14 mouse cellular contexts compared by ENCODE assay signal in genomic region chr2:4101370-4101769, GRCm38 (mm10).
A peak's percentile ranks its signal among the peaks of the same experiment; 100 is the strongest.
DNase-seq lines count a peak whose midpoint lies in the region; ATAC-seq lines count a peak whose summit lies in the region.
"Had no signal": no experiment of that assay in that cellular context is flagged by ENCODE, and none has a peak within 500 bp of the region (broad histone marks: within the 10 kb centered on the region; RNA-seq: fewer than 3 reads in every experiment).

No protein-coding gene starts in this region.

- DNase-seq in forebrain, embryonic 14.5 days (ENCODE audit: low spot score), result peak; percentile 79
- DNase-seq in midbrain, embryonic 10.5 days (ENCODE audit: low spot score), result no peak
- peak; percentile 51 for DNase-seq in left cerebral cortex, adult 11 months (ENCODE audit: low spot score)
- peak; percentile 31 for DNase-seq in right cerebral cortex, postnatal 25 days
- DNase-seq in adipocyte (ENCODE audit: low spot score), result no peak
- DNase-seq in gastrocnemius, adult 18-20 months (ENCODE audit: low spot score), result no peak
- DNase-seq: embryo, embryonic 11 days; thymus, adult 18-20 months had no signal

- no peak overlapping the region for H3K9ac ChIP-seq in forebrain, embryonic 14.5 days (ENCODE audit: low read length)
- no peak overlapping the region for H3K9ac ChIP-seq in forebrain, embryonic 12.5 days
- H3K9ac ChIP-seq in midbrain, embryonic 15.5 days, result no peak overlapping the region
- H3K9ac ChIP-seq: heart, embryonic 13.5 days had no signal

- peaks cover 25% of the 10 kb centered on the region for H3K4me1 ChIP-seq in forebrain, embryonic 14.5 days (ENCODE audit: control insufficient read depth, insufficient read depth, low read length)
- peaks cover 23% of the 10 kb centered on the region for H3K4me1 ChIP-seq in forebrain, embryonic 12.5 days
- peaks cover 34% of the 10 kb centered on the region for H3K4me1 ChIP-seq in midbrain, embryonic 15.5 days
- H3K4me1 ChIP-seq in midbrain, embryonic 10.5 days, result peaks cover 15% of the 10 kb centered on the region
- H3K4me1 ChIP-seq: heart, embryonic 13.5 days had no signal

- 30% methylated on average over 2 of the region's 2 CpGs for WGBS in forebrain, embryonic 14.5 days
- 83% methylated on average over 2 of the region's 2 CpGs for WGBS in forebrain, embryonic 12.5 days
- 54% methylated on average over 2 of the region's 2 CpGs for WGBS in midbrain, embryonic 15.5 days
- 83% methylated on average over 2 of the region's 2 CpGs for WGBS in midbrain, embryonic 10.5 days

- peak; percentile 66 for ATAC-seq in forebrain, embryonic 14.5 days
- no peak for ATAC-seq in forebrain, embryonic 12.5 days (ENCODE audit: low FRiP score)
- ATAC-seq in midbrain, embryonic 15.5 days (replicated peaks), result no peak
- ATAC-seq: activated CD4-positive, CD25-positive, alpha-beta regulatory T cell, adult 4 months; intestine, postnatal 0 days had no signal

- H3K36me3 ChIP-seq in forebrain, embryonic 14.5 days (ENCODE audit: control insufficient read depth, insufficient read depth, low read length), result no peaks in the 10 kb centered on the region
- no peaks in the 10 kb centered on the region for H3K36me3 ChIP-seq in forebrain, embryonic 12.5 days (replicated peaks)
- no peaks in the 10 kb centered on the region for H3K36me3 ChIP-seq in midbrain, embryonic 15.5 days (replicated peaks)
- no peaks in the 10 kb centered on the region for H3K36me3 ChIP-seq in midbrain, embryonic 10.5 days
- H3K36me3 ChIP-seq: G1E; heart, embryonic 13.5 days had no signal

- no peaks in the 10 kb centered on the region for H3K27me3 ChIP-seq in forebrain, embryonic 14.5 days (replicated peaks; ENCODE audit: control insufficient read depth, insufficient read depth, low read length)
- H3K27me3 ChIP-seq in forebrain, embryonic 12.5 days, result peaks cover 26% of the 10 kb centered on the region
- peaks cover 6% of the 10 kb centered on the region; the same call in 1 of the 2 replicates for H3K27me3 ChIP-seq in midbrain, embryonic 15.5 days (replicated peaks)
- H3K27me3 ChIP-seq in midbrain, embryonic 10.5 days (ENCODE audit: low read depth, poor library complexity, severe bottlenecking), result peaks cover 68% of the 10 kb centered on the region
- H3K27me3 ChIP-seq: heart, embryonic 13.5 days had no signal

- no peak overlapping the region for H3K4me2 ChIP-seq in forebrain, embryonic 14.5 days (ENCODE audit: low read length)
- H3K4me2 ChIP-seq in forebrain, embryonic 12.5 days, result no peak overlapping the region
- no peak overlapping the region for H3K4me2 ChIP-seq in midbrain, embryonic 15.5 days
- H3K4me2 ChIP-seq: heart, embryonic 13.5 days had no signal

- no peak overlapping the region for H3K4me3 ChIP-seq in forebrain, embryonic 14.5 days (ENCODE audit: low read depth, low read length)
- H3K4me3 ChIP-seq in forebrain, embryonic 12.5 days (replicated peaks), result no peak overlapping the region
- H3K4me3 ChIP-seq in midbrain, embryonic 15.5 days, result no peak overlapping the region
- no peak overlapping the region for H3K4me3 ChIP-seq in midbrain, embryonic 10.5 days
- H3K4me3 ChIP-seq: heart, embryonic 13.5 days had no signal

- no peaks in the 10 kb centered on the region for H3K9me3 ChIP-seq in forebrain, embryonic 14.5 days (replicated peaks; ENCODE audit: control insufficient read depth, low read length)
- no peaks in the 10 kb centered on the region for H3K9me3 ChIP-seq in forebrain, embryonic 12.5 days
- no peaks in the 10 kb centered on the region for H3K9me3 ChIP-seq in midbrain, embryonic 15.5 days
- no peaks in the 10 kb centered on the region for H3K9me3 ChIP-seq in midbrain, embryonic 10.5 days (replicated peaks)
- H3K9me3 ChIP-seq: G1E; heart, embryonic 13.5 days had no signal

- no peak overlapping the region for H3K27ac ChIP-seq in forebrain, embryonic 14.5 days (ENCODE audit: low read depth, low read length)
- no peak overlapping the region for H3K27ac ChIP-seq in forebrain, embryonic 12.5 days
- peak overlapping the region; percentile 17; the same call in 1 of the 2 replicates for H3K27ac ChIP-seq in midbrain, embryonic 15.5 days
- H3K27ac ChIP-seq in midbrain, embryonic 10.5 days (replicated peaks), result no peak overlapping the region
- H3K27ac ChIP-seq: heart, embryonic 13.5 days had no signal

Comparison
In these comparisons a context has a peak if more than half of its experiments do, and no peak if none do; other contexts are left out.
1. DNase-seq: peak in forebrain, embryonic 14.5 days (single experiment), left cerebral cortex, adult 11 months (single experiment) and right cerebral cortex, postnatal 25 days (single experiment); none in midbrain, embryonic 10.5 days (single experiment), adipocyte (single experiment) and gastrocnemius, adult 18-20 months (single experiment).